Mouse (Mus musculus): ENCODE data around the gene Rhbdd1. TPM values are rescaled to one million over a fixed set of nuclear protein-coding genes. Genes with fewer than 3 reads are reported as not detected.

The Rhbdd1 gene
- polyA plus RNA-seq, 1 experiment from 2014 or later: 5.9 TPM

GRCm38 (mm10) chr1:82470516-82471225 lies 154.4 kb downstream of the Rhbdd1 start:
- Histone ChIP-seq H3K36me3 (replicated peaks; ENCODE audit: insufficient read depth, low read length) (no peaks in the 10 kb centered on the region), H3K4me3 (ENCODE audit: low read depth, low read length) (no peak overlapping the region), H3K27me3 (ENCODE audit: insufficient read depth, low read length) (no peaks in the 10 kb centered on the region), H3K4me2 (ENCODE audit: low read depth, low read length) (no peak overlapping the region), H3K27ac (ENCODE audit: low read depth) (no peak overlapping the region), H3K4me1 (ENCODE audit: insufficient read depth) (no peaks in the 10 kb centered on the region), H3K9ac (replicated peaks) (no peak overlapping the region), H3K9me3 (ENCODE audit: low read length) (no peaks in the 10 kb centered on the region)
- 80% methylated on average over 10 of the region's 10 CpGs for WGBS (ENCODE audit: insufficient replicate concordance)
- ATAC-seq: no peak
- TF ChIP-seq CTCF (IDR thresholded peaks at IDR 0.05; ENCODE audit: low read depth) (no peak), EP300 (IDR thresholded peaks at IDR 0.05; ENCODE audit: low read depth) (no peak)
- DNase-seq: no peak

GRCm38 (mm10) chr1:82473467-82473866 lies 157.2 kb downstream of the Rhbdd1 start:
- ATAC-seq: no peak
- no peak for TF ChIP-seq CTCF (IDR thresholded peaks at IDR 0.05; ENCODE audit: low read depth)
- H3K36me3 ChIP-seq (replicated peaks; ENCODE audit: insufficient read depth, low read length): no peaks in the 10 kb centered on the region

GRCm38 (mm10) chr1:82474461-82474961 lies 158.3 kb downstream of the Rhbdd1 start:
- Histone ChIP-seq H3K4me2 (ENCODE audit: low read depth, low read length) (no peak overlapping the region), H3K27me3 (ENCODE audit: insufficient read depth, low read length) (no peaks in the 10 kb centered on the region), H3K4me3 (ENCODE audit: low read depth, low read length) (no peak overlapping the region), H3K9me3 (ENCODE audit: low read length) (no peaks in the 10 kb centered on the region), H3K27ac (ENCODE audit: low read depth) (no peak overlapping the region), H3K36me3 (replicated peaks; ENCODE audit: insufficient read depth, low read length) (no peaks in the 10 kb centered on the region), H3K9ac (replicated peaks) (no peak overlapping the region), H3K4me1 (ENCODE audit: insufficient read depth) (no peaks in the 10 kb centered on the region)
- 40% methylated on average over 4 of the region's 4 CpGs for WGBS (ENCODE audit: insufficient replicate concordance)
- no peak for TF ChIP-seq CTCF (IDR thresholded peaks at IDR 0.05; ENCODE audit: low read depth)
- TF ChIP-seq EP300 (IDR thresholded peaks at IDR 0.05; ENCODE audit: low read depth): no peak
- DNase-seq (no peak), ATAC-seq (no peak)

More at GRCm38 (mm10) chr1:82473467-82473866, 157.2 kb downstream of the Rhbdd1 start:
- no peak overlapping the region for H3K27ac ChIP-seq (ENCODE audit: low read depth)
- no peak overlapping the region for H3K4me2 ChIP-seq (ENCODE audit: low read depth, low read length)
- H3K9me3 ChIP-seq (ENCODE audit: low read length): no peaks in the 10 kb centered on the region
- H3K9ac ChIP-seq (replicated peaks): no peak overlapping the region
- DNase-seq: no peak
- no peak overlapping the region for H3K4me3 ChIP-seq (ENCODE audit: low read depth, low read length)
- no peaks in the 10 kb centered on the region for H3K27me3 ChIP-seq (ENCODE audit: insufficient read depth, low read length)
- H3K4me1 ChIP-seq (ENCODE audit: insufficient read depth): no peaks in the 10 kb centered on the region

GRCm38 (mm10) chr1:82475254-82475653 lies 159.0 kb downstream of the Rhbdd1 start:
- no peak overlapping the region for H3K4me2 ChIP-seq (ENCODE audit: low read depth, low read length)

GRCm38 (mm10) chr1:82475821-82476220 lies 159.6 kb downstream of the Rhbdd1 start:
- H3K4me3 ChIP-seq (ENCODE audit: low read depth, low read length): no peak overlapping the region
- DNase-seq (no peak), ATAC-seq (no peak)
- no peak overlapping the region for H3K4me2 ChIP-seq (ENCODE audit: low read depth, low read length)
- TF ChIP-seq EP300 (IDR thresholded peaks at IDR 0.05; ENCODE audit: low read depth) (no peak), CTCF (IDR thresholded peaks at IDR 0.05; ENCODE audit: low read depth) (no peak)
- no peaks in the 10 kb centered on the region for H3K9me3 ChIP-seq (ENCODE audit: low read length)
- no peak overlapping the region for H3K27ac ChIP-seq (ENCODE audit: low read depth)
- no peaks in the 10 kb centered on the region for H3K27me3 ChIP-seq (ENCODE audit: insufficient read depth, low read length)
- WGBS (ENCODE audit: insufficient replicate concordance): 61% methylated on average over 4 of the region's 4 CpGs
- no peak overlapping the region for H3K9ac ChIP-seq (replicated peaks)
- no peaks in the 10 kb centered on the region for H3K36me3 ChIP-seq (replicated peaks; ENCODE audit: insufficient read depth, low read length)
- no peaks in the 10 kb centered on the region for H3K4me1 ChIP-seq (ENCODE audit: insufficient read depth)

More at GRCm38 (mm10) chr1:82475254-82475653, 159.0 kb downstream of the Rhbdd1 start:
- Histone ChIP-seq H3K36me3 (replicated peaks; ENCODE audit: insufficient read depth, low read length) (no peaks in the 10 kb centered on the region), H3K4me3 (ENCODE audit: low read depth, low read length) (no peak overlapping the region), H3K4me1 (ENCODE audit: insufficient read depth) (no peaks in the 10 kb centered on the region), H3K9me3 (ENCODE audit: low read length) (no peaks in the 10 kb centered on the region), H3K9ac (replicated peaks) (no peak overlapping the region), H3K27ac (ENCODE audit: low read depth) (no peak overlapping the region), H3K27me3 (ENCODE audit: insufficient read depth, low read length) (no peaks in the 10 kb centered on the region)
- 70% methylated on average over 5 of the region's 5 CpGs for WGBS (ENCODE audit: insufficient replicate concordance)
- TF ChIP-seq CTCF (IDR thresholded peaks at IDR 0.05; ENCODE audit: low read depth): no peak
- no peak for TF ChIP-seq EP300 (IDR thresholded peaks at IDR 0.05; ENCODE audit: low read depth)
- ATAC-seq (no peak), DNase-seq (no peak)

GRCm38 (mm10) chr1:82476256-82476655 lies 160.0 kb downstream of the Rhbdd1 start:
- no peak overlapping the region for H3K27ac ChIP-seq (ENCODE audit: low read depth)
- no peaks in the 10 kb centered on the region for H3K9me3 ChIP-seq (ENCODE audit: low read length)
- no peak overlapping the region for H3K9ac ChIP-seq (replicated peaks)
- no peaks in the 10 kb centered on the region for H3K36me3 ChIP-seq (replicated peaks; ENCODE audit: insufficient read depth, low read length)
- 52% methylated on average over 11 of the region's 11 CpGs for WGBS (ENCODE audit: insufficient replicate concordance)
- H3K4me1 ChIP-seq (ENCODE audit: insufficient read depth): no peaks in the 10 kb centered on the region
- DNase-seq (no peak), ATAC-seq (no peak)
- H3K4me3 ChIP-seq (ENCODE audit: low read depth, low read length): no peak overlapping the region
- TF ChIP-seq CTCF (IDR thresholded peaks at IDR 0.05; ENCODE audit: low read depth) (peak; percentile 68), EP300 (IDR thresholded peaks at IDR 0.05; ENCODE audit: low read depth) (no peak)
- H3K4me2 ChIP-seq (ENCODE audit: low read depth, low read length): no peak overlapping the region
- no peaks in the 10 kb centered on the region for H3K27me3 ChIP-seq (ENCODE audit: insufficient read depth, low read length)
